Mouse (Mus musculus): ENCODE results near the gene Tgm3. TPM values are rescaled to one million over a fixed set of nuclear protein-coding genes. Genes with fewer than 3 reads are reported as not detected.

The Tgm3 gene
- not detected in 2 replicates for polyA plus RNA-seq (2011; ENCODE audit: insufficient read depth, insufficient read length, low replicate concordance, missing spikeins)

GRCm38 (mm10) chr2:130012026-130012425 is at the start of gene Tgm3:
Gene Tgm3 (plus strand): TSS chr2:130012349.
- Histone ChIP-seq H3K27ac (ENCODE audit: control insufficient read depth, insufficient read depth, low read depth, low read length, poor library complexity) (no peak within 1 kb of the TSS), H3K4me1 (ENCODE audit: control insufficient read depth, insufficient read depth, low read length) (no peaks in the 10 kb centered on the region), H3K4me3 (replicated peaks; ENCODE audit: control insufficient read depth, low read depth, low read length) (no peak within 1 kb of the TSS)
- no peak for TF ChIP-seq CTCF (IDR thresholded peaks at IDR 0.05; ENCODE audit: control insufficient read depth, insufficient read depth, low read length)
- TF ChIP-seq POLR2A (IDR thresholded peaks at IDR 0.05; ENCODE audit: borderline replicate concordance, control insufficient read depth, low read depth, low read length) = no peak
- WGBS = 41% methylated on average over 7 of the region's 7 CpGs

DNA sequence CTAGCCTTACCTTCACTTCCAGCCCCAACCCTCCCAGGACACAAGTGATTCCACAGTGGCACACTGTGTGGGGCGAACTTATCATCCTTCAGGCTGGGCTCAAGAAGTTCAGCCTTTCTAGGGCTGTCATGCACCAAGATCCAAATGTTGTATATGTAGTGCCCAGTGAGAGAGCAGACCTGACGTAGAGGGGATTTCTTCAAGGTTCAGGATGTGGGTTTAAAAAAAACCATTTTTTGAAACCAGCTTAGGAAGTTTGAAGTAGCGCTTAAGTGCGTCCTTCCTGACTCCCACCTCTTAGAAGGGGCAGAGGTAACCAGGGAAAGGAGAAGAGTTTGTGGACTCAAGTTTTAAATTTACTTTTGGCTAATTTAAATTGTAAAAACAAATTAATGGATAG is 31.5 kb upstream of the Tgm3 start:
- 14% methylated on average over 4 of the region's 4 CpGs for WGBS
- H3K4me3 ChIP-seq (replicated peaks; ENCODE audit: control insufficient read depth, low read depth, low read length) = no peak overlapping the region
- no peaks in the 10 kb centered on the region for H3K4me1 ChIP-seq (ENCODE audit: control insufficient read depth, insufficient read depth, low read length)
- no peak overlapping the region for H3K27ac ChIP-seq (ENCODE audit: control insufficient read depth, insufficient read depth, low read depth, low read length, poor library complexity)
- TF ChIP-seq POLR2A (IDR thresholded peaks at IDR 0.05; ENCODE audit: borderline replicate concordance, control insufficient read depth, low read depth, low read length) (no peak), CTCF (IDR thresholded peaks at IDR 0.05; ENCODE audit: control insufficient read depth, insufficient read depth, low read length) (no peak)

DNA sequence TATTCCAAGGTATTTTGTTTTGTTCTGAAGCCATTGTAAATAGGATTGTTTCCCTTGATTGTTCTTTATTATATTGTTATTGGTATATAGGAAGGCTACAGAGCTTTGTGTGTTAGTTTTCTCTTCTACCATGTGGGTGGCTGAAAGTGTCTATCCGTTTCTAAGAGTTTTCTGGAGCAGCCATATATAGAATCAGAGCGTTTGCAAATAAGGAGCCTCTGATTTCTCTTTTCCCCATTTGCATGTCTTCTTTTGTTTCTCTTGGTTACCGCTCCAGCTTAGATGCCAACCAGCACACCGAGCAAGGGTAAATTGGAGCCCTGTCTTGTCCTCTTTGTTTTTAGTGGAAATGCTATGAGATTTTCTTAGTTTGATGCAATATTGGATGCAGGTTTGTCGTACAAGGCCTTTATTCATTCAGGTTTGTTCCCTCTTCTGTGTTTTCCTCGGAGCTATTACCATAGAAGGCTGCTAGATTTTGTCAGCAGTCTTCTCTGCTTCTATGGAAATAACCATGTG is 24.6 kb upstream of the Tgm3 start:
- WGBS = 81% methylated on average over 6 of the region's 6 CpGs
- Histone ChIP-seq H3K4me1 (ENCODE audit: control insufficient read depth, insufficient read depth, low read length) (no peaks in the 10 kb centered on the region), H3K4me3 (replicated peaks; ENCODE audit: control insufficient read depth, low read depth, low read length) (no peak overlapping the region), H3K27ac (ENCODE audit: control insufficient read depth, insufficient read depth, low read depth, low read length, poor library complexity) (no peak overlapping the region)
- TF ChIP-seq CTCF (IDR thresholded peaks at IDR 0.05; ENCODE audit: control insufficient read depth, insufficient read depth, low read length) (no peak), POLR2A (IDR thresholded peaks at IDR 0.05; ENCODE audit: borderline replicate concordance, control insufficient read depth, low read depth, low read length) (no peak)

DNA sequence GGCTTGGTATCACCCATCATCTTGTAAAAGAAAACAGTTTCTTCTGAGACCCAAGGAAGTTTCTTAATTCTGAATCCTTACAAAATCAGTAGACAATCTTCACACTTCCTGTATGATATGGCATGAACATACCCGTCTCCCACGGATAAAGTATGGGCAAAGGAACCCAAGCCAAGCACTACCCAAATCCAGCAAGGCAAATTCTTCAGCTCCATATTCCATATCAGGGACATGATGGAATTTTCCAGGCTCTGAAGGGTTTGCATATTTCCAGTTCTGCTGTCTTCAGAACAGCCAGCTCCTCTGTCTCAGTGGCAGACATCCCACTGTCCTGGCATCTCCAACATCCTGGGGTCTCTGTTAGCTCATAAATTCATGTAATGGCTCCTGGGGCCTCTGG is 22.5 kb upstream of the Tgm3 start:
- H3K4me1 ChIP-seq (ENCODE audit: control insufficient read depth, insufficient read depth, low read length) = no peaks in the 10 kb centered on the region
- TF ChIP-seq POLR2A (IDR thresholded peaks at IDR 0.05; ENCODE audit: borderline replicate concordance, control insufficient read depth, low read depth, low read length) = no peak
- TF ChIP-seq CTCF (IDR thresholded peaks at IDR 0.05; ENCODE audit: control insufficient read depth, insufficient read depth, low read length) = no peak

DNA sequence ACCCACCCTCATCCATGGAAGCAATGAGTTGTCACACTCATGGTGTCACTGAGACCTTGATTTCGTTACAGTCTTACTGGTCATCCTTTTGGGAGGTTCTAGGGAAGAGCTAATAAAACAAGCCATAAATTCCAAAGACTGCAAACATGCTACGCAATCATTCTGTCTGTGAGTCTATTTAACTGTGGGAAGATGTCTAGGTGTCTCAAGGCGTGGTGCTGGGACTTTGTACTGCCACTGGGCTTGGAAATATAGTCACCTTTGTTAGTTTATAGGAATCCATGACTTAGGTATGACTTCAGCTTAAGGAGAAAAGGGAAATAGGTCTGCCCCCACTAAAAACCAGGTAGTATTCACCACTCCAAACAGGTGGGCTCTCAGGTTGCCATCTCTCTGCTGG is 17.7 kb upstream of the Tgm3 start:
- Histone ChIP-seq H3K4me3 (replicated peaks; ENCODE audit: control insufficient read depth, low read depth, low read length) (no peak overlapping the region), H3K4me1 (ENCODE audit: control insufficient read depth, insufficient read depth, low read length) (no peaks in the 10 kb centered on the region), H3K27ac (ENCODE audit: control insufficient read depth, insufficient read depth, low read depth, low read length, poor library complexity) (no peak overlapping the region)
- 64% methylated on average over 3 of the region's 3 CpGs for WGBS
- no peak for TF ChIP-seq CTCF (IDR thresholded peaks at IDR 0.05; ENCODE audit: control insufficient read depth, insufficient read depth, low read length)
- no peak for TF ChIP-seq POLR2A (IDR thresholded peaks at IDR 0.05; ENCODE audit: borderline replicate concordance, control insufficient read depth, low read depth, low read length)

More for the DNA sequence above, 22.5 kb upstream of the Tgm3 start:
- no peak overlapping the region for H3K27ac ChIP-seq (ENCODE audit: control insufficient read depth, insufficient read depth, low read depth, low read length, poor library complexity)
- 39% methylated on average over 2 of the region's 2 CpGs for WGBS
- H3K4me3 ChIP-seq (replicated peaks; ENCODE audit: control insufficient read depth, low read depth, low read length) = no peak overlapping the region

GRCm38 (mm10) chr2:129998476-129998875 is 13.7 kb upstream of the Tgm3 start:
- 75% methylated on average over 7 of the region's 7 CpGs for WGBS
- Histone ChIP-seq H3K27ac (ENCODE audit: control insufficient read depth, insufficient read depth, low read depth, low read length, poor library complexity) (no peak overlapping the region), H3K4me3 (replicated peaks; ENCODE audit: control insufficient read depth, low read depth, low read length) (no peak overlapping the region), H3K4me1 (ENCODE audit: control insufficient read depth, insufficient read depth, low read length) (no peaks in the 10 kb centered on the region)
- TF ChIP-seq CTCF (IDR thresholded peaks at IDR 0.05; ENCODE audit: control insufficient read depth, insufficient read depth, low read length) (no peak), POLR2A (IDR thresholded peaks at IDR 0.05; ENCODE audit: borderline replicate concordance, control insufficient read depth, low read depth, low read length) (no peak)

- H3K4me1 ChIP-seq (ENCODE audit: control insufficient read depth, insufficient read depth, low read length) = no peaks in the 10 kb centered on the region
- H3K27ac ChIP-seq (ENCODE audit: control insufficient read depth, insufficient read depth, low read depth, low read length, poor library complexity) = no peak overlapping the region
- TF ChIP-seq CTCF (IDR thresholded peaks at IDR 0.05; ENCODE audit: control insufficient read depth, insufficient read depth, low read length) = no peak
- TF ChIP-seq POLR2A (IDR thresholded peaks at IDR 0.05; ENCODE audit: borderline replicate concordance, control insufficient read depth, low read depth, low read length) = no peak
- WGBS = 76% methylated on average over 4 of the region's 4 CpGs
- no peak overlapping the region for H3K4me3 ChIP-seq (replicated peaks; ENCODE audit: control insufficient read depth, low read depth, low read length)
Measured at GRCm38 (mm10) chr2:129999296-129999695, 12.9 kb upstream of the Tgm3 start.

- WGBS = 97% methylated on average over 3 of the region's 3 CpGs
- Histone ChIP-seq H3K4me3 (replicated peaks; ENCODE audit: control insufficient read depth, low read depth, low read length) (no peak overlapping the region), H3K27ac (ENCODE audit: control insufficient read depth, insufficient read depth, low read depth, low read length, poor library complexity) (no peak overlapping the region), H3K4me1 (ENCODE audit: control insufficient read depth, insufficient read depth, low read length) (no peaks in the 10 kb centered on the region)
- TF ChIP-seq POLR2A (IDR thresholded peaks at IDR 0.05; ENCODE audit: borderline replicate concordance, control insufficient read depth, low read depth, low read length) = no peak
- no peak for TF ChIP-seq CTCF (IDR thresholded peaks at IDR 0.05; ENCODE audit: control insufficient read depth, insufficient read depth, low read length)
Measured at GRCm38 (mm10) chr2:130000601-130001000, 11.5 kb upstream of the Tgm3 start.

- WGBS = 57% methylated on average over 4 of the region's 4 CpGs
- no peaks in the 10 kb centered on the region for H3K4me1 ChIP-seq (ENCODE audit: control insufficient read depth, insufficient read depth, low read length)
- H3K27ac ChIP-seq (ENCODE audit: control insufficient read depth, insufficient read depth, low read depth, low read length, poor library complexity) = no peak overlapping the region
- H3K4me3 ChIP-seq (replicated peaks; ENCODE audit: control insufficient read depth, low read depth, low read length) = no peak overlapping the region
- TF ChIP-seq CTCF (IDR thresholded peaks at IDR 0.05; ENCODE audit: control insufficient read depth, insufficient read depth, low read length) (no peak), POLR2A (IDR thresholded peaks at IDR 0.05; ENCODE audit: borderline replicate concordance, control insufficient read depth, low read depth, low read length) (no peak)
Measured at GRCm38 (mm10) chr2:130004046-130004445, 8.1 kb upstream of the Tgm3 start.

Measured in bone marrow, adult 2 months (tissue).